Mouse (Mus musculus) MEL (cell line): Measurements from ENCODE around the gene Mrtfb. TPM values are rescaled to one million over a fixed set of nuclear protein-coding genes. Genes with fewer than 3 reads are reported as not detected.

ENCODE experiments used
- DNase-seq: peaks from one replicate; pipeline ENCODE4 v3.0.0; 2011; ENCODE audit warnings: low read depth, low spot score
- H3K27ac ChIP-seq: 2 replicates; pipeline ENCODE4 v1.5.1; 2012; ENCODE audit warnings: low read depth, mild to moderate bottlenecking, control low read depth, low read length, moderate library complexity; ENCODE audit not compliant: control insufficient read depth
- H3K27me3 ChIP-seq, 2 experiments: fragments of 150-350 bp in 1 of 2; sonication (generic) in 1 of 2; 2 replicates each; pipeline ENCODE4 v1.6.1; 2012; ENCODE audit warnings: low read length in 2 of 2, mild to moderate bottlenecking in 2 of 2, improper control_type of control experiment in 1 of 2, moderate library complexity in 1 of 2; ENCODE audit not compliant: insufficient read depth in 2 of 2, control insufficient read depth in 1 of 2
- H3K36me3 ChIP-seq, 2 experiments: 2 replicates each; pipeline ENCODE4 v1.6.1; 2012 to 2014; ENCODE audit warnings: low read length in 2 of 2, improper control_type of control experiment in 1 of 2, inconsistent platforms in 1 of 2, mild to moderate bottlenecking in 1 of 2; ENCODE audit not compliant: insufficient read depth in 2 of 2, control insufficient read depth in 1 of 2
- H3K4me1 ChIP-seq, 2 experiments: fragments of 150-350 bp in 1 of 2; sonication (generic) in 1 of 2; 2 replicates each; pipeline ENCODE4 v1.6.1; 2012; ENCODE audit warnings: low read length in 2 of 2, improper control_type of control experiment in 1 of 2, mild to moderate bottlenecking in 1 of 2; ENCODE audit not compliant: insufficient read depth in 2 of 2, control insufficient read depth in 1 of 2
- H3K4me3 ChIP-seq, 2 experiments: fragments of 150-350 bp in 1 of 2; sonication (generic) in 1 of 2; 2 replicates each; pipeline ENCODE4 v1.5.1; 2012; ENCODE audit warnings: low read depth in 2 of 2, low read length in 2 of 2, mild to moderate bottlenecking in 2 of 2, moderate library complexity in 2 of 2, control low read depth in 1 of 2, improper control_type of control experiment in 1 of 2; ENCODE audit not compliant: control insufficient read depth in 1 of 2, insufficient read depth in 1 of 2
- H3K79me2 ChIP-seq: 2 replicates; pipeline ENCODE4 v1.6.1; 2012; ENCODE audit warnings: mild to moderate bottlenecking, low read length, moderate library complexity; ENCODE audit not compliant: control insufficient read depth, poor library complexity, insufficient read depth
- H3K9ac ChIP-seq: 2 replicates; pipeline ENCODE4 v1.6.1; 2012; ENCODE audit warnings: low read depth, mild to moderate bottlenecking, control low read depth, low read length, moderate library complexity; ENCODE audit not compliant: control insufficient read depth, poor library complexity, severe bottlenecking
- H3K9me3 ChIP-seq: fragments of 150-350 bp; sonication (generic); replicated peaks from 2 replicates; pipeline ENCODE4 v1.6.1; 2012; ENCODE audit warnings: mild to moderate bottlenecking, low read length, improper control_type of control experiment, moderate library complexity; ENCODE audit not compliant: insufficient read depth
- CTCF ChIP-seq, 3 experiments: IDR thresholded peaks in 2 of 3; conservative IDR thresholded peaks in 1 of 3; 2 replicates each; pipeline ENCODE4 v1.5.1; 2011 to 2012; ENCODE audit warnings: low read length in 3 of 3, low read depth in 2 of 3, mild to moderate bottlenecking in 2 of 3, improper control_type of control experiment in 1 of 3, inconsistent platforms in 1 of 3, mixed read lengths in 1 of 3, moderate library complexity in 1 of 3; ENCODE audit not compliant: control insufficient read depth in 1 of 3, insufficient read depth in 1 of 3, poor library complexity in 1 of 3, severe bottlenecking in 1 of 3
- ELF1 ChIP-seq: IDR thresholded peaks from 2 replicates; pipeline ENCODE4 v1.6.1; 2014; ENCODE audit warnings: low read depth, mild to moderate bottlenecking, inconsistent platforms, low read length, improper control_type of control experiment, moderate library complexity
- EP300 ChIP-seq, 2 experiments: IDR thresholded peaks; 2 replicates each; pipeline ENCODE4 v1.6.1; 2011; ENCODE audit warnings: improper control_type of control experiment in 2 of 2, low read length in 2 of 2, low read depth in 1 of 2, mild to moderate bottlenecking in 1 of 2
- ETS1 ChIP-seq: IDR thresholded peaks from 2 replicates; pipeline ENCODE4 v1.6.1; 2012; ENCODE audit warnings: low read depth, mild to moderate bottlenecking, inconsistent platforms, low read length, improper control_type of control experiment, moderate library complexity
- GATA1 ChIP-seq: IDR thresholded peaks from 2 replicates; pipeline ENCODE4 v1.6.1; 2011; ENCODE audit warnings: low read depth, low read length, improper control_type of control experiment
- NRF1 ChIP-seq: IDR thresholded peaks from 2 replicates; pipeline ENCODE4 v1.6.1; 2014; ENCODE audit warnings: low read depth, mild to moderate bottlenecking, inconsistent platforms, low read length, improper control_type of control experiment, moderate library complexity; ENCODE audit not compliant: poor library complexity, insufficient read depth, severe bottlenecking
- POLR2AphosphoS2 ChIP-seq: IDR thresholded peaks from 2 replicates; pipeline ENCODE4 v1.6.1; 2011; ENCODE audit warnings: low read length, improper control_type of control experiment
- POLR2AphosphoS5 ChIP-seq: IDR thresholded peaks from 2 replicates; pipeline ENCODE4 v1.6.1; 2012; ENCODE audit warnings: low read depth, borderline replicate concordance, mild to moderate bottlenecking, inconsistent platforms, low read length, moderate library complexity, mixed read lengths
- RCOR1 ChIP-seq: IDR thresholded peaks from 2 replicates; pipeline ENCODE4 v1.6.1; 2012; ENCODE audit warnings: low read depth, mild to moderate bottlenecking, inconsistent platforms, low read length, improper control_type of control experiment
- SIN3A ChIP-seq: IDR thresholded peaks from 2 replicates; pipeline ENCODE4 v1.6.1; 2012; ENCODE audit warnings: low read length, improper control_type of control experiment, inconsistent platforms
- TAL1 ChIP-seq: IDR thresholded peaks from 2 replicates; pipeline ENCODE4 v1.6.1; 2012; ENCODE audit warnings: mild to moderate bottlenecking, inconsistent platforms, low read length, moderate library complexity, mixed read lengths
- TBP ChIP-seq: IDR thresholded peaks from 2 replicates; pipeline ENCODE4 v1.8.0; 2011; ENCODE audit warnings: low read depth, low read length, improper control_type of control experiment
- TCF12 ChIP-seq: IDR thresholded peaks from 2 replicates; pipeline ENCODE4 v1.6.1; 2014; ENCODE audit warnings: low read depth, mild to moderate bottlenecking, inconsistent platforms, low read length, improper control_type of control experiment, moderate library complexity
- UBTF ChIP-seq: IDR thresholded peaks from 2 replicates; pipeline ENCODE4 v1.6.1; 2012; ENCODE audit warnings: low read depth, mild to moderate bottlenecking, inconsistent platforms, low read length, improper control_type of control experiment, moderate library complexity, borderline replicate concordance; ENCODE audit not compliant: insufficient read depth
- USF1 ChIP-seq: IDR thresholded peaks from 2 replicates; pipeline ENCODE4 v1.6.1; 2014; ENCODE audit warnings: low read depth, mild to moderate bottlenecking, inconsistent platforms, low read length, improper control_type of control experiment, moderate library complexity
- ZC3H11A ChIP-seq: IDR thresholded peaks from 2 replicates; pipeline ENCODE4 v1.6.1; 2012; ENCODE audit warnings: low read depth, mild to moderate bottlenecking, inconsistent platforms, low read length, improper control_type of control experiment
- polyA plus RNA-seq, 2 experiments: library from polyadenylated mRNA; stranded (reverse) in 1 of 2; unstranded in 1 of 2; fragments of >175 nt in 1 of 2; fragments of >200 nt in 1 of 2; gene quantifications; 2 replicates each; pipeline versions ENCODE4 v1.2.1 to v1.2.4; 2012; ENCODE audit warnings: low replicate concordance in 2 of 2, low read depth in 1 of 2; ENCODE audit not compliant: insufficient read length in 2 of 2, insufficient read depth in 1 of 2, missing spikeins in 1 of 2
- total RNA-seq: library from RNA; depleted of rRNA; stranded (reverse); fragments of 300-350 nt; gene quantifications from 2 replicates; pipeline ENCODE4 v1.2.3, GENCODE M21; 2012

The Mrtfb gene
- total and polyA plus RNA-seq, 3 experiments, result 2.7 to 6.6 TPM; not detected in 1

DNA sequence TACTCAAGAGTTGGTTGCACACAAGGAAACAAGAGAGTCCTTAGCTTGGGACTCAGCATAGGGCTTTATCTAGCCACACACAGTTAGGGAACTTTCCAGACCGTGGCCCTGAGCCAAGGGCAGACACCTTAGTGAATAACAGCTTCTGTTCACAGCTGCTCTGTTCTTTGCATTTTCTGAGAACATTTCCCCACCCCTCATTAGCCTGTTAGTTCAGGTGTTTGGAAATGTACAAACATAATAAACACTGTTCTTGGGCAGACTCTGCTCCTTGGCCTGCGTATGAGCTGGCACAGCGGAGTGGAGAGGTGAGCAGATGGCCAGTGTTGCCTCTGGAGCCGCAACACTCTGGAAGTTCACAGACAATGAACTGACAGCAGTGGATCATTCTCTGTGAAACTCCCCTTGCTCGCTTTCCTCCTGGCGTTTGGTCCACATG lies 74.0 kb downstream of the Mrtfb start:
- Histone ChIP-seq H3K27ac (no peak overlapping the region), H3K4me1 (peaks cover 3 to 8% of the 10 kb centered on the region in 2 experiments), H3K79me2 (no peaks in the 10 kb centered on the region), H3K4me3 (no peak overlapping the region), H3K36me3 (peaks cover 0 to 9% of the 10 kb centered on the region in 2 experiments; a peak in 2 of 4 replicates), H3K9me3 (no peaks in the 10 kb centered on the region), H3K9ac (no peak overlapping the region), H3K27me3 (no peaks in the 10 kb centered on the region)
- peak; percentile 82 for DNase-seq
- TF ChIP-seq GATA1 (peak; percentile 52), TCF12 (peak; percentile 44; the same call in 1 of the 2 replicates), POLR2AphosphoS2 (no peak), SIN3A (0 out of 2 replicates have a peak, but pooled peaks have one; percentile 38), ZC3H11A (no peak), EP300 (IDR thresholded peaks at IDR 0.05; ENCODE audit: low read depth in 1 of 2, low read length in 2 of 2) (peak; percentile 51 to 65; a peak in 3 of 4 replicates), ETS1 (peak; percentile 52; the same call in 1 of the 2 replicates)

DNA sequence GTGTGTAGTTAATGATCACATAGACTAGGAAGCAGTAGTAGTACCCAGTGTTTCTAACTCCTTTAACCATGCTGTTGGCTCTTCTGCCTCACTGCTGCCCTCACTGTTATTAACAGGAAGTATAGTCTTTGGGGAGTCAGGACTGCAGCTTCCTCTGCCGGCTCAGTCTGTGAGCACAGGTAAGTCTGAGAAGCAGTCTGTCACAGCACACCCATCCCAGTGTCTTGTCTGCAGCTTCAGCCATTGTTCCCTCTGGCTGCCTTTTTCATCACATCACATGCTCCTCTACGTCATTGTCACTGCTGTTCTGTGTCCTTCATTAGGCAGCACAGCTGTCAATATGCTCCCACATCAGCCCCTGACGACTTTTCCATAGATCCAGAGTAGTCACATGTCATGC lies 75.6 kb downstream of the Mrtfb start:
- DNase-seq, result peak; percentile 17

DNA sequence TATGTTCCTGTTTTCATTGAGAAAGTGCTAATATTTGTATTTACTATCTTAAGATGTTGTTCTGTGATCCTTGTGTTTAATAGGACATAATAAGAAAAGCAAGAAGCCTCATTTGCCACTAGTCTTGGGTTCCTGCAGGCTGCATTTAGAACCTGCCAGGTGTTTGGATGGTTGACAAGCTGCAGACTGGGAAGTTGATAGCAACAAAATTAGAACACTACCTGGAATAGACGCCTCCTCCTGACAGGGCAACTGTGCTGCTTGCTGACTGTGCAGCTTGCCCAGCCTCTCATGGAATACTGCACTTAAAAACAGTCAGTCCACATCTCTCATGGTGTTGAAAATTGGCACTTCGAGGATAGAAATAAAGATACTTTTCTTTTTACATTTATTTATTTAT lies 76.3 kb downstream of the Mrtfb start:
- Histone ChIP-seq H3K9me3 (no peaks in the 10 kb centered on the region), H3K4me1 (peaks cover 3 to 8% of the 10 kb centered on the region in 2 experiments), H3K9ac (no peak overlapping the region), H3K36me3 (peaks cover 0 to 9% of the 10 kb centered on the region in 2 experiments; a peak in 2 of 4 replicates)
- DNase-seq, result no peak
- no peak for TF ChIP-seq TBP
- no peak for TF ChIP-seq USF1
- TF ChIP-seq RCOR1, result no peak
- TF ChIP-seq ELF1, result no peak
- TF ChIP-seq TAL1, result no peak
- no peak for TF ChIP-seq UBTF
- TF ChIP-seq CTCF (IDR thresholded peaks at IDR 0.05 in 2 of 3, conservative IDR thresholded peaks at IDR 0.05 in 1 of 3; ENCODE audit: control insufficient read depth in 1 of 3, insufficient read depth in 1 of 3, low read depth in 2 of 3, low read length in 3 of 3, poor library complexity in 1 of 3, severe bottlenecking in 1 of 3), result no peak
- TF ChIP-seq ETS1, result no peak
- TF ChIP-seq POLR2AphosphoS5, result no peak
- no peak for TF ChIP-seq NRF1
- no peak for TF ChIP-seq POLR2AphosphoS2
- TF ChIP-seq, all 39 proteins: peak for 0
- H3K27ac ChIP-seq, result no peak overlapping the region
- no peaks in the 10 kb centered on the region for H3K27me3 ChIP-seq
- H3K79me2 ChIP-seq, result no peaks in the 10 kb centered on the region
- no peak overlapping the region for H3K4me3 ChIP-seq

More for the DNA sequence above, 75.6 kb downstream of the Mrtfb start:
- TF ChIP-seq TCF12, result no peak
- peak in 1 of 3 experiments; percentile 6; a peak in 1 of 6 replicates for TF ChIP-seq CTCF (IDR thresholded peaks at IDR 0.05 in 2 of 3, conservative IDR thresholded peaks at IDR 0.05 in 1 of 3; ENCODE audit: control insufficient read depth in 1 of 3, insufficient read depth in 1 of 3, low read depth in 2 of 3, low read length in 3 of 3, poor library complexity in 1 of 3, severe bottlenecking in 1 of 3)
- Histone ChIP-seq H3K79me2 (no peaks in the 10 kb centered on the region), H3K4me3 (no peak overlapping the region), H3K9ac (no peak overlapping the region), H3K4me1 (peaks cover 3 to 8% of the 10 kb centered on the region in 2 experiments), H3K9me3 (no peaks in the 10 kb centered on the region), H3K27ac (no peak overlapping the region), H3K27me3 (no peaks in the 10 kb centered on the region), H3K36me3 (peaks cover 0 to 9% of the 10 kb centered on the region in 2 experiments; a peak in 2 of 4 replicates)
